Mouse (Mus musculus) CD8-positive naive resting alpha-beta T cell, adult 57 days (primary cell): ENCODE data around the gene Nsun3. TPM values are rescaled to one million over a fixed set of nuclear protein-coding genes. Genes with fewer than 3 reads are reported as not detected.

ENCODE experiments used
- total RNA-seq: library from RNA; stranded (reverse); gene quantifications from one replicate; pipeline ENCODE4 v1.2.4, GENCODE M21; 2023

Nsun3 gene
- 14.5 TPM for total RNA-seq

GRCm38 (mm10) chr16:62786621-62787331 is at the start of gene Nsun3:
Gene Nsun3, minus strand, starts transcription at chr16:62786818.

GRCm38 (mm10) chr16:62814491-62814890 is 27.9 kb upstream of the Nsun3 start, which contains the start of gene Stx19:
Gene Stx19, plus strand, starts transcription at chr16:62814676.

Other genes with a start within 250 kb of the Nsun3 start
- gene Stx19, start 27.9 kb upstream of the Nsun3 start, total RNA-seq, result not detected
- 16.8 TPM for gene Arl13b, start 60.2 kb upstream of the Nsun3 start, total RNA-seq
- gene Pros1, start 67.5 kb upstream of the Nsun3 start, total RNA-seq, result not detected